ENCODE assay signal across 22 mouse cellular contexts in the genomic region with DNA sequence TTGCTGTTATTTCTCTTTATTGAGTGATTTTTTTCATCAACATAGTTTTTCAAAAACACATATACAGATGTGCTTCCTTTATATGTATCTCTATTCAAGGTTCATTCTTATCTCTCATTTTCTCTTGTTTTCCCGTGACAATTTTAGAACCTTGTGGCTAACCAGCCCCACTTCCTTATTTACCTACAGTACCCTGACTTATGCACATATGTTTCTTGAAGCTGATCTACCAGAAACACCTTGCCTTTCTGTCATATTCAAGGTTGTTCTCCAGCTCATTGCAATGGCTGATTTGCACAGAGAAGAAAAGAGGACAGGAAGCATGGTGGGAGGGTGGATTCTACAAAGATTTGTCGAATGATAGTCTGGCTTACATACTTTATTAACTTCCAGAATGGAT. TPM values are rescaled to one million over a fixed set of nuclear protein-coding genes. Genes with fewer than 3 reads are reported as not detected.
DNase-seq lines count a peak whose midpoint lies in the region; ATAC-seq and TF ChIP-seq lines count a peak whose summit lies in the region.
"Had no signal": no experiment of that assay in that cellular context is flagged by ENCODE, and none has a peak within 500 bp of the region (broad histone marks: within the 10 kb centered on the region; RNA-seq: fewer than 3 reads in every experiment).

No protein-coding gene starts in this region.

- TF ChIP-seq CTCF in G1E (IDR thresholded peaks at IDR 0.05; ENCODE audit: low read depth, low read length), result no peak

- H3K4me1 ChIP-seq in G1E (ENCODE audit: insufficient read depth, low read depth, low read length), result peaks cover 30% of the 10 kb centered on the region
- H3K4me1 ChIP-seq in midbrain, embryonic 14.5 days (ENCODE audit: control insufficient read depth, insufficient read depth, low read length), result no peaks in the 10 kb centered on the region
- H3K4me1 ChIP-seq: embryonic facial prominence, embryonic 10.5 days; forebrain, embryonic 13.5 days; heart, embryonic 13.5 days; hindbrain, embryonic 12.5 days had no signal

- H3K4me2 ChIP-seq in midbrain, embryonic 14.5 days (ENCODE audit: low read length), result no peak overlapping the region
- H3K4me2 ChIP-seq: forebrain, embryonic 13.5 days; heart, embryonic 13.5 days; hindbrain, embryonic 12.5 days had no signal

- no peak overlapping the region for H3K4me3 ChIP-seq in G1E (ENCODE audit: low read depth, low read length)
- no peak overlapping the region for H3K4me3 ChIP-seq in midbrain, embryonic 14.5 days (replicated peaks; ENCODE audit: low read depth, low read length)
- H3K4me3 ChIP-seq: embryonic facial prominence, embryonic 10.5 days; forebrain, embryonic 13.5 days; gastrocnemius, adult 2 months; heart, embryonic 13.5 days; hindbrain, embryonic 12.5 days had no signal

- no peak overlapping the region for H3K9ac ChIP-seq in midbrain, embryonic 14.5 days (replicated peaks; ENCODE audit: low read length)
- H3K9ac ChIP-seq: forebrain, embryonic 13.5 days; heart, embryonic 13.5 days; hindbrain, embryonic 12.5 days had no signal

- DNase-seq in 416B (ENCODE audit: low read depth), result peak; percentile 98
- peak; percentile 11 for DNase-seq in G1E (ENCODE audit: low spot score)
- peak; percentile 44 for DNase-seq in naive thymus-derived CD4-positive, alpha-beta T cell, adult 2 months (ENCODE audit: low read depth)
- no peak for DNase-seq in layer of hippocampus, adult 8-10 months (ENCODE audit: low spot score in 2 of 2)
- no peak for DNase-seq in midbrain, embryonic 14.5 days
- DNase-seq in adrenal gland, adult 8-10 months, result no peak
- DNase-seq: cerebellum, adult 11 months; cerebellum, adult 8-10 months; cerebellum, postnatal 25 days; gastrocnemius, adult 2 months; gastrocnemius, postnatal 25 days; heart, adult 11 months; heart, postnatal 36 days; kidney, adult 18-20 months had no signal

- ATAC-seq in G1E (ENCODE audit: extremely low read depth, insufficient number of reproducible peaks, low FRiP score, poor library complexity, severe bottlenecking), result peak; percentile 93
- peak; percentile 37; the same call in 1 of the 2 replicates for ATAC-seq in granulocyte monocyte progenitor cell, adult 5-6 weeks (replicated peaks; ENCODE audit: poor library complexity, severe bottlenecking)
- ATAC-seq in midbrain, embryonic 14.5 days (ENCODE audit: low FRiP score, low TSS enrichment), result no peak
- ATAC-seq: activated CD4-positive, CD25-positive, alpha-beta regulatory T cell, adult 4 months; forebrain, embryonic 13.5 days; hindbrain, embryonic 16.5 days had no signal

- no peaks in the 10 kb centered on the region for H3K9me3 ChIP-seq in G1E (replicated peaks)
- no peaks in the 10 kb centered on the region for H3K9me3 ChIP-seq in midbrain, embryonic 14.5 days (ENCODE audit: control insufficient read depth, low read length)
- H3K9me3 ChIP-seq: embryonic facial prominence, embryonic 10.5 days; forebrain, embryonic 13.5 days; heart, embryonic 13.5 days; hindbrain, embryonic 12.5 days had no signal

- no peaks in the 10 kb centered on the region for H3K36me3 ChIP-seq in G1E (replicated peaks)
- no peaks in the 10 kb centered on the region for H3K36me3 ChIP-seq in midbrain, embryonic 14.5 days (ENCODE audit: control insufficient read depth, insufficient read depth, low read length)
- H3K36me3 ChIP-seq: embryonic facial prominence, embryonic 10.5 days; heart, embryonic 13.5 days; hindbrain, embryonic 12.5 days had no signal

- H3K27me3 ChIP-seq in G1E (ENCODE audit: insufficient read depth, low read length), result no peaks in the 10 kb centered on the region
- H3K27me3 ChIP-seq in midbrain, embryonic 14.5 days (ENCODE audit: control insufficient read depth, insufficient read depth, low read length), result no peaks in the 10 kb centered on the region
- H3K27me3 ChIP-seq: CH12.LX; forebrain, embryonic 13.5 days; heart, embryonic 13.5 days; hindbrain, embryonic 12.5 days had no signal

- WGBS in midbrain, embryonic 14.5 days, result 95% methylated on average over 2 of the region's 2 CpGs

- no peak overlapping the region for H3K27ac ChIP-seq in midbrain, embryonic 14.5 days (replicated peaks; ENCODE audit: low read depth, low read length)
- H3K27ac ChIP-seq: embryonic facial prominence, embryonic 10.5 days; forebrain, embryonic 13.5 days; gastrocnemius, adult 2 months; heart, embryonic 13.5 days; hindbrain, embryonic 12.5 days had no signal

RNA-seq across cellular contexts. Expression of a gene that starts 29.3 kb away (rescaled TPM):
- total RNA-seq in G1E (2014; fragmentation: Nextera tagmentation), result 1,532 and 1,746 TPM in 2 replicates
- total RNA-seq in G1E (2017), result 1,452 and 1,581 TPM in 2 replicates
- polyA plus RNA-seq in G1E (2012), result 537 and 1,129 TPM in 2 replicates
- 10.0 and 13.0 TPM in 2 replicates for total RNA-seq in granulocyte monocyte progenitor cell, adult 5-6 weeks (2014; fragmentation: Nextera tagmentation)
- total RNA-seq in granulocyte monocyte progenitor cell, adult 5-6 weeks (2017), result 15.5 and 23.6 TPM in 2 replicates
- 100 to 1,000 TPM; 143 to 172 (median 162) TPM for total RNA-seq in layer of hippocampus, adult 8-10 months (2022)
- 10.4 and 18.8 TPM in 2 replicates for polyA plus RNA-seq in midbrain, embryonic 14.5 days (2014; fragmentation: Nextera tagmentation; extraction: Ambion mirVana)
- 10 to 100 TPM; 35.8 to 53.9 (median 43.2) TPM for total RNA-seq in adrenal gland, adult 8-10 months (2022)

RNA-seq across cellular contexts. Expression of a gene that starts 52.0 kb away (rescaled TPM):
- total RNA-seq in G1E (2014; fragmentation: Nextera tagmentation) (18.5 TPM in 2 replicates), G1E (2017) (1.1 and 1.2 TPM in 2 replicates)
- polyA plus RNA-seq in G1E (2012), result 1.7 and 3.9 TPM in 2 replicates
- total RNA-seq in granulocyte monocyte progenitor cell, adult 5-6 weeks (2014; fragmentation: Nextera tagmentation), result 4.3 and 4.8 TPM in 2 replicates
- total RNA-seq in granulocyte monocyte progenitor cell, adult 5-6 weeks (2017), result 4.1 and 6.1 TPM in 2 replicates
- 1 to 10 TPM in 2 of 4 experiments, under 1 TPM in 2; 0.56 to 1.3 (median 1.00) TPM for total RNA-seq in layer of hippocampus, adult 8-10 months (2022)
- polyA plus RNA-seq in midbrain, embryonic 14.5 days (2014; fragmentation: Nextera tagmentation; extraction: Ambion mirVana), result 1.2 and 1.8 TPM in 2 replicates
- total RNA-seq in adrenal gland, adult 8-10 months (2022), result 1,000 to 10,000 TPM in 2 of 4 experiments, 100 to 1,000 TPM in 2; 711 to 1,802 (median 1,071) TPM

Comparison
In these comparisons a context has a peak if more than half of its experiments do, and no peak if none do; other contexts are left out.
1. DNase-seq: peak in 416B (single experiment), G1E (single experiment) and naive thymus-derived CD4-positive, alpha-beta T cell, adult 2 months (single experiment); none in layer of hippocampus, adult 8-10 months (0 of 2), midbrain, embryonic 14.5 days (single experiment) and adrenal gland, adult 8-10 months (single experiment).
2. RNA of a gene that starts 29.3 kb away (total RNA-seq): 1,452 to 1,746 TPM in G1E; 143 to 172 TPM in layer of hippocampus, adult 8-10 months, 35.8 to 53.9 TPM in adrenal gland, adult 8-10 months and 10.0 to 23.6 TPM in granulocyte monocyte progenitor cell, adult 5-6 weeks; every median in the first group is over 4 times any median in the second.
3. RNA of a gene that starts 52.0 kb away (total RNA-seq): 711 to 1,802 TPM in adrenal gland, adult 8-10 months; 1.1 to 18.5 TPM in G1E, 4.1 to 6.1 TPM in granulocyte monocyte progenitor cell, adult 5-6 weeks and 0.56 to 1.3 TPM in layer of hippocampus, adult 8-10 months; every median in the first group is over 10 times any median in the second.